Mouse (Mus musculus) liver, postnatal 0 days (tissue): ENCODE measurements around the gene Dab1.

Experiments
- CTCF ChIP-seq: sonication (generic); IDR thresholded peaks from 2 replicates; pipeline ENCODE4 v1.5.1; 2016; ENCODE audit warnings: antibody characterized with exemption, low read depth
- EP300 ChIP-seq: IDR thresholded peaks from 2 replicates; pipeline ENCODE4 v1.6.1; 2016; ENCODE audit warnings: antibody characterized with exemption, low read depth, mild to moderate bottlenecking

GRCm38 (mm10) chr4:104781441-104781840, 1162.3 kb downstream of the Dab1 start:
- TF ChIP-seq CTCF (no peak), EP300 (no peak)
